Mouse (Mus musculus) T-cell, adult 66 days (primary cell): ENCODE results near the gene Gm26897. TPM values are rescaled to one million over a fixed set of nuclear protein-coding genes. Genes with fewer than 3 reads are reported as not detected.

ENCODE experiments used
- total RNA-seq, 2 experiments: library from RNA; stranded (reverse); gene quantifications; 3 replicates in 1 of 2; 4 replicates in 1 of 2; pipeline ENCODE4 v1.2.4; 2023

The Gm26897 gene
- not detected for total RNA-seq

GRCm38 (mm10) chr5:111733851-111734250 is at the start of gene Gm26897:
Gm26897 (plus strand) TSS chr5:111733924.

